ENCODE assay signal across 15 mouse cellular contexts in the genomic region with DNA sequence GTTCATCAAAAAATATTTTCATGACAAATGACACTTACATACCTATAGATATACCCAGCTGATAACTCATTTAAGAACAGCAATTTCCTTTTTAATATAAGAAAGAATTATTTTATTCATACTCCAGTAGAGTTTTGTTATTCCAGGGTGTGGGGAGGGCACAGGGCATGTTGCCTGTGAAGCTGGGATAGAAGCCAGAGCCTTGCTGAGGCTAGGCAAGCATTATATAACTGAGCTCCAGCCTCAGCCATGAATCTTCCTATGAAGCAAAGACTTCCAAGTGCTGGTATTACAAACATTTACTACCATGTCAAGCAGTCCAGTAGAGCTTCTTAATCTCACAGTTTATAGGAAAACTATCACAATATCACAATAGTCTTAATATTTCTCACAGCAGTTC.
A peak's percentile ranks its signal among the peaks of the same experiment; 100 is the strongest.
DNase-seq lines count a peak whose midpoint lies in the region.
"Had no signal": no experiment of that assay in that cellular context is flagged by ENCODE, and none has a peak within 500 bp of the region (broad histone marks: within the 10 kb centered on the region; RNA-seq: fewer than 3 reads in every experiment).

No protein-coding gene starts in this region.

- peak; percentile 1 to 20 for DNase-seq in cerebellum, postnatal 10 days
- DNase-seq in cerebellum, adult 9-11 months: no peak
- DNase-seq in kidney, adult 18-20 months: peak; percentile 3
- DNase-seq in kidney, postnatal 4 days: no peak
- DNase-seq in kidney, adult 9 months: peak; percentile 49
- no peak for DNase-seq in kidney, postnatal 14 days
- DNase-seq in adipocyte (ENCODE audit: low spot score): peak; percentile 67
- no peak for DNase-seq in heart, postnatal 4 days
- DNase-seq: adrenal gland, adult 8-10 months; B cell, adult 2 months; cerebellum, adult 18-20 months; forebrain, postnatal 0 days; gastrocnemius, adult 2 months; gastrocnemius, postnatal 14 days; heart, adult 11 months had no signal

Comparison
In these comparisons a context has a peak if more than half of its experiments do, and no peak if none do; other contexts are left out.
1. DNase-seq: peak in cerebellum, postnatal 10 days (2 of 2), kidney, adult 18-20 months (single experiment), kidney, adult 9 months (single experiment) and adipocyte (single experiment); none in cerebellum, adult 9-11 months (single experiment), kidney, postnatal 4 days (0 of 2), kidney, postnatal 14 days (single experiment) and heart, postnatal 4 days (single experiment).